Comparison of ENCODE assay signal across 24 mouse cellular contexts in the genomic region with DNA sequence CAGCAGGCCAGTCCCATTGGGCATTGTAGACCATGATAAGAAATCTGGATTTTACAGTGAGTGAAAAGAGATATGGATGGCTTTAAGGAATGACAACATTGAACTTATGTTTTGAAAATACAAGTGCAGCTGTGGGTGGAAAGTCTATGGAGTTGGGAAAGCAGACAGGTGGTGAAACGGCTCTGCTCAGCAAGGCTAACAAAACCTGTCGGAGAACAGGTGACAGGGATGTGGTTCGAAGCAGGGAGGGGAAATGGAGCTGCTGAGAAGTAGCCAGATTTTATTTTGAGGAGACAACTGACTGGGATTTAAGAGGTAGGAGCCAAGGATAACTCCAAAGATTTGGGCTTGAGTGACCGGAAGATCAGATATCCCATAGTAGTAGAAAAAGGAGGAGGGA. TPM values are rescaled to one million over a fixed set of nuclear protein-coding genes. Genes with fewer than 3 reads are reported as not detected.
"Had no signal": no experiment of that assay in that cellular context is flagged by ENCODE, and none has a peak within 500 bp of the region (broad histone marks: within the 10 kb centered on the region; RNA-seq: fewer than 3 reads in every experiment).

No protein-coding gene starts in this region.

- H3K4me3 ChIP-seq: neural tube, embryonic 12.5 days; neural tube, embryonic 13.5 days; neural tube, embryonic 15.5 days; stomach, embryonic 15.5 days had no signal

- H3K36me3 ChIP-seq: neural tube, embryonic 12.5 days; neural tube, embryonic 13.5 days; neural tube, embryonic 15.5 days; stomach, embryonic 15.5 days had no signal

- DNase-seq: retina, postnatal 1 day; right cerebral cortex, adult 18-20 months; right cerebral cortex, postnatal 14 days; right cerebral cortex, postnatal 25 days; right cerebral cortex, postnatal 4 days; spleen, adult 18-20 months; thymus, adult 18-20 months; thymus, adult 2 months; thymus, postnatal 14 days; thymus, postnatal 25 days; thymus, postnatal 36 days; thymus, postnatal 4 days had no signal

- H3K4me2 ChIP-seq: neural tube, embryonic 12.5 days; neural tube, embryonic 13.5 days; neural tube, embryonic 15.5 days; stomach, embryonic 15.5 days had no signal

- H3K27me3 ChIP-seq: stomach, embryonic 15.5 days had no signal

RNA-seq across cellular contexts. Expression of a gene that starts 20.4 kb away (rescaled TPM):
- polyA plus RNA-seq: neural tube, embryonic 12.5 days; neural tube, embryonic 13.5 days; neural tube, embryonic 14.5 days; neural tube, embryonic 15.5 days; small intestine, adult 2 months; spleen, adult 2 months; stomach, embryonic 14.5 days; stomach, embryonic 15.5 days; stomach, embryonic 16.5 days; stomach, postnatal 0 days; thymus, adult 2 months; thymus, postnatal 0 days; urinary bladder, adult 2 months had no signal
